Mouse (Mus musculus): ENCODE measurements around the gene Dgka.
"Not testable (repeated sequence)": the region's sequence is repeated elsewhere in the genome, so short reads cannot be mapped to it uniquely, and the experiment has no call there.

The Dgka gene

DNA sequence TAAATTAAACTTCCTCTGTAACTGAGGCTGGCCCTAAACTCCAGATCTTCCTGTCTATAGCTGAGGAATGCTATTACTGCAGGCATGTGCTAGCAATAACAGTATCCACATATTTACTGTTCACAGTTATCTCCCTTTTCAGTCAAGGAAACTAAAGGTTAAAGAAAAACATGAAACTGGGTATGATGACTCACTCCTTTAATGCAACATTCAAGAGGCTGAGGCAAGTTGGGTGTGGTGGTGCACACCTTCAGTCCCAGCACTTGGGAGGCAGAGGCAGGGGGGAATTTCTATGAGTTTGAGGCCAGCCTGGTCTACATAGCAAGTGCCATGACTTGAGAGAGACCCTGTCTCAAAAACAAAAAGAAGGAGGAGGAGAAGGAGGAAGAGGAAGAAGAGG, 12.7 kb downstream of the Dgka start:
- no peak for DNase-seq (ENCODE audit: low read depth, low spot score)

DNA sequence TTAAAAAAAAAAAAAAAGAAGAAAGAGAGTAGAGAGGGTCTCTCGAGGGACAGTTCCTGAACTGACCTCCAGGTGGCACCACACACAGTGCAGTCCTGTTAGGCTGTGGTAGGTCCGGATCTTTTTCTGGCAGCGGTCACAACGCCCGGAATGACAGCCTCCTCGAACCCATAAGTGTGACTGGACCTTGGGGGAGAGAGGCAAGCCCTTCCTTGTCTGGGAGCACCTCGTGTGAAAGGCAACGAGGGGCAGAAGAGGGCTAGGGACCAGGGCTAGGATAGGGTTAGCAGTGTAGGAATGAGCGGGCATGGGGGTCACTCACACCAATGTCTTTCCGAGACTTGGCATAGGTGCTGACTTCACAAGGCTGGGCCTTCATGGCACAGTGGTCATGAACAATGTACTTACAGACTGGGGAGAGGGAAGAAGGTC, 13.6 kb downstream of the Dgka start:
- peak; percentile 73 for DNase-seq (ENCODE audit: low read depth, low spot score)

DNA sequence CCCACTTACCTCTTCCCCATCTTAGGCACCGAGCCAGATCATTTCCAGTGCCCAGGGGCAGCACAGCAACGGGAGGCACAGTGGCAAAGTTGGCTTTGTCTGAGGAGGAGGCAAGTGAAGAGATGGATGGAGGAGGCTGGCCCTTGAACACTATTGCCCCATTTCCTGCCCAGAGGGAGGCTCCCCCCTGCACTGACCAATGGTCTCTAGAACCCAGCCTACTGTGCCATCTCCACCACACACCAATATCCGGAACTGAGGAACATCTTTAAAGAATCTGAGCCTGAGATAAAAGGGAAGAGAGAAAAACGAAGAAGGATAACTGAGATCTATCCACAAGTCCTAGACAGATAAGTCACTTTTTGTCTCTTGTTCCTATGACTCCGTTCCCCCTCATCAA, 16.6 kb downstream of the Dgka start:
- no peak for DNase-seq (ENCODE audit: low read depth, low spot score)

GRCm38 (mm10) chr10:128725466-128725865, 19.2 kb downstream of the Dgka start:
- not testable (repeated sequence) for DNase-seq (ENCODE audit: low read depth, low spot score)

DNA sequence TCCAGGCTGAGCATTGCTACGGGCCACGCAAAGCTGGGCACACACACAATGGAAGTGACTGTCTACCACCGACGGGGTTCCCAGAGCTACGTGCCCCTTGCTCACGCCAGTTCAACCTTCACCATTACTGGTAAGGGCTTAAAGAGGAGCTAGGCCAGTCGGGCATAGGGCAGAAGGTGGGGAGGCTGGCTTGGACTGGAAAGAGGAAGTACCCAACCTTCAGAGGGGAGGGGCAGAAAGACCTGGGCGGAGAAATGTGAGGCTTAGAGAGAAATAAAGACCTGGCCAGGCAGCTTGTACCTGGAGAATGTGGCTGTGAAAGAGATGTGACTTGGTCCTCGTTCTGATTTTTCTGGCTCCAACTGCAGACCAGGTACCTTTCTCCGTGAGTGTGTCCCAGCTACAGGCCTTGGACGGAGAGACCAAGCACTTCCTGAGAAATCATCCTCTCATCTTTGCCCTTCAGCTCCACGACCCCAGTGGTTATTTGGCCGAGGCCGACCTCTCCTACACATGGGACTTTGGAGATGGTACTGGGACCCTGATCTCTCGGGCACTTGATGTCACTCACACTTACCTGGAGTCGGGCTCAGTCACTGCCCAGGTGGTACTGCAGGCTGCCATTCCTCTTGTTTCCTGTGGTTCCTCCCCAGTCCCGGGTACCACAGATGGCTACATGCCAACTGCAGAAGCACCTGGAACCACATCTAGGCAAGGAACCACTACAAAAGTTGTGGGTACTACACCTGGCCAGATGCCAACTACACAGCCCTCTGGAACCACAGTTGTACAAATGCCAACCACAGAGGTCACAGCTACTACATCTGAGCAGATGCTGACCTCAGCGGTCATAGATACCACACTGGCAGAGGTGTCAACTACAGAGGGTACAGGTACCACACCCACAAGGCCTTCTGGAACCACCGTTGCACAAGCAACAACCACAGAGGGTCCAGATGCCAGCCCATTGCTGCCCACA, 28.8 kb downstream of the Dgka start:
- DNase-seq (ENCODE audit: low read depth, low spot score), result peak; percentile 43

- DNase-seq (ENCODE audit: low read depth, low spot score), result peak; percentile 12
These were observed 33.3 kb downstream of the Dgka start for GRCm38 (mm10) chr10:128711318-128711717.

DNA sequence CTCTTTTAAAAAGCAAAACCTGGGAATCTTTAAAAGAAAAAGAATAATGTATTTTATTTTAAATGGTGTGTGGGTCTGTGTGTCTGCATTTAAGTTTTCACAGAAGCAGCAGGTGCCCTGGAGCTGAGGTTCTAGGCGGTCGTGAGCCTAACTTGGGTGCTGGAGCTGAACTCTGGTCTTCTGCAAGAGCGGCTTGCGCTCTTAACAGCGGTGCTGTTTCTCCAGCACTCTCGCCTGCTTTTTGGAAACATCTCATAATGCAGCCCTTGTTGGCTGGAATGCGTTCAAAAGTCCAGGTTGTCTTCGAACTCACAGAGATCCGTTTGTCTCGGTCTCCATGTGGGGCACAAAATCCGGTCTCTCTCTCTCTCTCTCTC, 39.4 kb downstream of the Dgka start:
- peak; percentile 41 for DNase-seq (ENCODE audit: low read depth, low spot score)

DNA sequence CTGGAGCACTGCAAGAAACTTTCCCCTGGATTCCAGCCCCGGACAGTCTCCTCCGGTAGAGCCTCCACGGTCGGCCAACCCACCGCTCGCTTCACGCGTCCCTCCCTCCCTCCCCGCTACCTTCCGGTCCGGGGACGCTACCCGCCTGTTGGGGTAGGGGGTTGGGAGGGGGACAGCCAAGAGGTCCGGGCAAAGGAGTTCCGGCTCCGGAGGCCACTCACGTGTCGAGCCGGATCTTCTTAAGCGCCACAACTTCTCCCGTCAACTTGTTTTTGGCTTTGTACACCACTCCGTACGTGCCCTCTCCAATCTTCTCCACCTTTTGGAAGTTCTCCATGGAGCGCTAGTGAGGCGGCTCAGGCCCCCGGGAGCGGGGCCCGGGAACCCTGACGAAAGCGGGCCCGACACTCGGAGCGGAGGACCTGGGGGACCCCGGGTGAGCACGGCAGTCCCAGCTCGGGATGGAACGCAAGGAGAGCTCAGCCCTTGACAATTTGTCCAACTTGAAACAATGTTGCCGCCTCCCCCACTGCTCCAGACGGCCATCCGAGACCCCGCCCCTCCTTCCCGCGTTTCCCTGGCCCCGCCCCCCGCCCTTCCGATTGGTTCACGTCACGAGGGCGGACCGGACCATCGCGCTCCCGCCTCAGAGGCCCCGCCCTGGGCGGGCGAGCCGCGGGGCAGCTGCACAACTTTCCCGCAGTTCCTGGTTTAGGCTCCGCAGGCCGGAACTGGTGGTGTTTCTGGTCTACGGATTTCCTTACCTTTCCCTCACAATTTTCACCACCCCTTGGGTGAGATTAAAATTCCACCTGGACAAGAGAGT, 40.0 kb downstream of the Dgka start, which contains the start of gene Cdk2:
TSS of gene Cdk2 (minus strand) at position 541 of the 826 bp plus-strand sequence.
- DNase-seq (ENCODE audit: low read depth, low spot score), result peak; percentile 97

GRCm38 (mm10) chr10:128703895-128704294, 40.8 kb downstream of the Dgka start, which contains the start of gene Pmel:
Gene Pmel (plus strand): TSS chr10:128704195.
- no peak for DNase-seq (ENCODE audit: low read depth, low spot score)

- no peak for DNase-seq (ENCODE audit: low read depth, low spot score)
These were observed 42.2 kb downstream of the Dgka start for GRCm38 (mm10) chr10:128702328-128703007.

DNA sequence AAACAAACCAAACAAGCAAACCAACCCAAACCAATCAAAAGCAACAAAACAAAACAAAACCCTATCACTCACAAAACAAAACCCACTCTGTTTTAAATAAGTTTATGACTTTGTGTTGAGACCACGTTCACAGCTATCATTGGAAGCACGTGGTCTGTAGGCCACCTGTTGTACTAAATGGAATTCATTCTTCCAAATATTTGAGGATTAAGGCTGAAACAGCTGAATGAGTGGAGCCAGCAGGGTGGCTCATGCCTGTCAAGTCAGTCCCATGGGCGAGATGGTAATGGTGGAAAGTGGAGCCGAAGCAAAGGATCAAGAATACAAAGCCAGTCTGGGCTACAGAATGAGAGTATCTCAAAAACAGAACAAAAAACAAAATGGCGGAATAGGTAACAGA, 43.9 kb downstream of the Dgka start:
- DNase-seq (ENCODE audit: low read depth, low spot score), result no peak

- DNase-seq (ENCODE audit: low read depth, low spot score), result no peak
These were observed 45.0 kb downstream of the Dgka start for GRCm38 (mm10) chr10:128699611-128700010.

DNA sequence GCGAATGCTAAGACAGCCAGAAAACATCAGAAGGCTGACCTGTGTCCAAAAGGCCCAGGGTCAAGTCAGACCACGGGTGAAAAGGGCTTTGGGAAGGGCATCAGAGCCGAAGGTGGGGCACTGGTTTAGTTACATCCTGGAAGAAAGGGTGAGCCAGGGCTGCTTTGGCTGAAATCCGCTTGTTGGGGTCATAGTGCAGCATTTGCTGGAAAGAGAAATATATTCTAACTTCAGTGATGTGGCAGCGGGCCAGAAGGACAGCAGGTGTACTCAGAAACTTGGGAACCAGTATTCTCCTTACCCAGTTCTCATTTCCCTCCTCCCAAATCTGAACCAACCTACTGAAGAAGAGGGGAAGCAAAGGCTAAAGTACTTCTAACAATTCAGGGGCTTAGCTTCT, 45.6 kb downstream of the Dgka start:
- DNase-seq (ENCODE audit: low read depth, low spot score), result no peak

- peak; percentile 54 for DNase-seq (ENCODE audit: low read depth, low spot score)
These were observed 47.5 kb downstream of the Dgka start for GRCm38 (mm10) chr10:128697072-128697725.

- peak; percentile 99 for DNase-seq (ENCODE audit: low read depth, low spot score)
These were observed 48.5 kb downstream of the Dgka start, which contains the start of gene Rab5b for GRCm38 (mm10) chr10:128695992-128696807. Gene Rab5b (minus strand): TSS chr10:128696264.

DNA sequence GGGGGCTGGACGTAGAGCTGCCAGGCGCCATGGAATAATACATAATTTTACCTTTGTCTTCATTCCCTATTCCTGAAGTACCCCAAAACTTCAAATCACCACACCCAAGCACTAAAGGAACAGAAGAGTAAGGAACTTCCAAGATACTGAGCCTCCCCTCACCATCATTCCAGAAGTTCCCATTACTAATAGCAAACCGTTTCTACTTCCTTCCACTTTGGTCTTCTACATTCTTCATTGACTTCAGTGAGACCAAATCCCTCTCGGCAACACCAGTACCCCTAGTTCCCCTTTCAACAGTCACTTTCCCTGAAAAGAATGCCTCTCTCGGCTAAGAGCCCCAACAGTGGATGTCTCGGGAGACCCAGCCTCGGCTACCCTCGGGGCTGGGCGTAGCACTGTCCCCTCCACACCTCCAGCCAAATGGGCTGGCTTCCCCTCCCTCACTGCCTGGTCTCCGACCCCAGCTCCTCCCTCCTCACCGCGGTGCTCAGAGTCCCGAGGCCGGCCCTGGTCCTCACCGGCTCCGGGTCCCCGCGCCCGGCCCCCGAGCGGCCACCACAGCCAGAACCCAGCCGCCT, 49.2 kb downstream of the Dgka start:
- DNase-seq (ENCODE audit: low read depth, low spot score), result no peak

DNA sequence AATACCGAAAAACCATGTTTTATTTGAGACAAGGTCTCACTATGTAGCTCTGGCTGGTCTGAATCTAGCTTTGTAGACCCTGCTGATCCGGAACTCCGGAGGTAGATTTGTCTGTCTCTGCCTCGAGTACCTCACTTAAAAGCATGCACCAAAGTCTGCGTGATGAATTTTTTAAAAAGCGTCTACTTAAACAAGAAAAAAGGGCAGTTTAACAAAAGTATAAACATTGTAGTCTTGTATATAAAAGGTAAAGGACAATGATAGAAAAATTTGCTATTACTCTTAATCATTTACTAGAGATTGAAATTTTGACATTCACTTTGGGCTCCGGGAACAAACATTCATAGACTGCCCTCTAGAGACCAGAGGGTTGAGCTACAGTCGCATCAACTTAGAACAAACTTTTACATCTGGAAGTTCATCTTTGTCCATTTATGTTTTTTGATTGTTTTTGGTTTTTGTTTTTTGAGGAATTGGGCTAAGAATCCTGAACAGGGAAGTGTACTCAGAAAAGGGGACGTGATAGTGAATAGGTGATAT, 70.1 kb downstream of the Dgka start:
- peak; percentile 41 for DNase-seq (ENCODE audit: low read depth, low spot score)

GRCm38 (mm10) chr10:128673763-128674468, 70.7 kb downstream of the Dgka start, which contains the start of gene Suox:
Gene Suox (minus strand): TSS chr10:128674073.
- peak; percentile 93 for DNase-seq (ENCODE audit: low read depth, low spot score)

DNA sequence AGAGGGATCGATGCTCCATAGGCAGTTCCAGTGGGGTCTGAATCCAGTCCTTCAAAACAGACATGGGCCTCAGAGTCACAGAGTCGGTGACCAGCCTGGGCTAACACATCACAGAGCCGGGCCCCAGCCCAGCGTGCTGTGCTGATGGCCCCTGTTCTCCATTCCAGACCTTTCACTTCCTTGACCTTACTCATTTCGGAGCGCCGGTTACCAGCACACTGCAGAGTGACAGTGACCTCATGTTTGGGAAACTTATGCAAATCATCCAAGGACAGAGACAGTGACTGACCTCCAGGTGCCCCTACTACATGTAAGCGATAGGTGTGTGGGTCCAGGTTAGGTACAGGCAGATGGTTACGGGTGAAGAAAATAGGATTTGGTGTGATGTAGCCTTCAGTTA, 73.5 kb downstream of the Dgka start:
- DNase-seq (ENCODE audit: low read depth, low spot score), result no peak
